Mouse (Mus musculus): ENCODE results near the gene Tprgl. TPM values are rescaled to one million over a fixed set of nuclear protein-coding genes. Genes with fewer than 3 reads are reported as not detected.
A peak's percentile ranks its signal among the peaks of the same experiment; 100 is the strongest.

The Tprgl gene
- polyA plus RNA-seq, 1 experiment from 2014 or later = 268 TPM

DNA sequence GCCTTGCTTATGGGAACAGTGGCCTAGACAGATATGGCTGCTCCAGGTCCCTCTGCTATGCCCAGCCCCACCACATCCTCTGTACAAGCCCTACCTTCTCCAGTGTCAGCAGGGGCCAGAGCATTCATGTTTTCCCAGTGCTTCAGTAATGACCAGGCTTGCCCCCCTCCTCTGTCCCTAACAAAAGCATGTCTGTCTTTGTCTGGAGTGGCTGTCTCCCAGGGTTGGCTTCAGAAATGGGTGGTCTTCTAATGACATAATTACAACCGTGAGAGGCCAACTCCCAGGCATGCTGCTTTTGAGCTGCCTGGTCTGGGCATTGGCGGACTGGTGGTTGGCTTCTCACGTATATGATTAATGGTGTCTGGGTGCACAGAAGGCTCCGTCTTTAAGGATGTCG lies 41.0 kb upstream of the Tprgl start:
- TF ChIP-seq CTCF (IDR thresholded peaks at IDR 0.05) = no peak
- TF ChIP-seq EP300 (IDR thresholded peaks at IDR 0.05) = no peak
- no peak for ATAC-seq
- H3K36me3 ChIP-seq (ENCODE audit: insufficient read depth, low read length) = no peaks in the 10 kb centered on the region
- no peaks in the 10 kb centered on the region for H3K9me3 ChIP-seq (ENCODE audit: low read length)
- no peaks in the 10 kb centered on the region for H3K4me1 ChIP-seq (ENCODE audit: insufficient read depth, low read depth, low read length)
- H3K9ac ChIP-seq (replicated peaks; ENCODE audit: low read depth) = no peak overlapping the region
- no peak overlapping the region for H3K4me2 ChIP-seq (replicated peaks; ENCODE audit: low read depth, low read length)
- no peaks in the 10 kb centered on the region for H3K27me3 ChIP-seq (replicated peaks; ENCODE audit: insufficient read depth, low read length)
- no peak overlapping the region for H3K27ac ChIP-seq (ENCODE audit: low read length)
- no peak overlapping the region for H3K4me3 ChIP-seq (ENCODE audit: low read depth, low read length)
- WGBS = 67% methylated on average over 5 of the region's 5 CpGs
- DNase-seq (ENCODE audit: low spot score) = no peak

DNA sequence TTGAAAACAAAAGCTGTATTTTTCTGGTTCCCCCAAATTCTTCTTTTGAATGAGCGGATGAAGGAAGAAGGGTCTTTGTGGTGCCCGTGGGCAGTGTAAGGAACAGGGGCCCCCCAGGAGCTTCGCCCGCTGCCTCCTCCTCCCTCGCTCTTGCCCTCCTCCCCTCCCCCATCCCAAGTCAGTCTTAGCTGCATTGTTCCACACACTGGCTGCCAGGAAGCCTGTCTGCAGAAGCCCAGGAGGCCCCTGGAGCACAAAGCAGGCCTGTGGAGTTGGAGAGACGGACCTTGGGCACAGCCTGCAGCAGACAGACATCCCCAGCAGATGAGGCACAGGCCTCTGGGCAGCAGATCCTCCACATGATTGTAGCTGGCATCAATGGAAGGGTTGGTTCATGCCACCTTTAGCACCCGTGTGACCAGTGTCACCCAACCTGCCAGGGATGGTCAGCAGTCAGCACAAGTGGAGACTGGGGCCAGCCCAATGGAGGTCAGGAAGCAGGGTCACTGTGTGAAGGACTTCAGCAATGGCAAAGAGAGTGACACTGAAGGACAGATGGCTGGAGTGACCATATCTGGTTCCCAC lies 38.0 kb upstream of the Tprgl start:
- TF ChIP-seq CTCF (IDR thresholded peaks at IDR 0.05) (no peak), EP300 (IDR thresholded peaks at IDR 0.05) (no peak)
- Histone ChIP-seq H3K27me3 (replicated peaks; ENCODE audit: insufficient read depth, low read length) (no peaks in the 10 kb centered on the region), H3K4me1 (ENCODE audit: insufficient read depth, low read depth, low read length) (no peaks in the 10 kb centered on the region), H3K36me3 (ENCODE audit: insufficient read depth, low read length) (no peaks in the 10 kb centered on the region), H3K27ac (ENCODE audit: low read length) (no peak overlapping the region), H3K9me3 (ENCODE audit: low read length) (peaks cover 3% of the 10 kb centered on the region; the same call in 1 of the 2 replicates), H3K4me3 (ENCODE audit: low read depth, low read length) (no peak overlapping the region), H3K9ac (replicated peaks; ENCODE audit: low read depth) (no peak overlapping the region), H3K4me2 (replicated peaks; ENCODE audit: low read depth, low read length) (no peak overlapping the region)
- 58% methylated on average over 7 of the region's 7 CpGs for WGBS
- DNase-seq (ENCODE audit: low spot score) (no peak), ATAC-seq (no peak)

GRCm38 (mm10) chr4:154197961-154198360 lies 37.5 kb upstream of the Tprgl start:
- no peak overlapping the region for H3K4me2 ChIP-seq (replicated peaks; ENCODE audit: low read depth, low read length)
- WGBS = 72% methylated on average over 6 of the region's 6 CpGs
- TF ChIP-seq CTCF (IDR thresholded peaks at IDR 0.05) (no peak), EP300 (IDR thresholded peaks at IDR 0.05) (no peak)
- peaks cover 3% of the 10 kb centered on the region; the same call in 1 of the 2 replicates for H3K9me3 ChIP-seq (ENCODE audit: low read length)
- no peak for DNase-seq (ENCODE audit: low spot score)
- H3K27ac ChIP-seq (ENCODE audit: low read length) = no peak overlapping the region
- no peaks in the 10 kb centered on the region for H3K4me1 ChIP-seq (ENCODE audit: insufficient read depth, low read depth, low read length)
- ATAC-seq = no peak
- no peaks in the 10 kb centered on the region for H3K27me3 ChIP-seq (replicated peaks; ENCODE audit: insufficient read depth, low read length)
- no peak overlapping the region for H3K9ac ChIP-seq (replicated peaks; ENCODE audit: low read depth)
- no peaks in the 10 kb centered on the region for H3K36me3 ChIP-seq (ENCODE audit: insufficient read depth, low read length)
- no peak overlapping the region for H3K4me3 ChIP-seq (ENCODE audit: low read depth, low read length)

- Histone ChIP-seq H3K27ac (ENCODE audit: low read length) (no peak overlapping the region), H3K4me1 (ENCODE audit: insufficient read depth, low read depth, low read length) (peaks cover 14% of the 10 kb centered on the region; the same call in 1 of the 2 replicates), H3K9ac (replicated peaks; ENCODE audit: low read depth) (no peak overlapping the region), H3K36me3 (ENCODE audit: insufficient read depth, low read length) (no peaks in the 10 kb centered on the region), H3K9me3 (ENCODE audit: low read length) (no peaks in the 10 kb centered on the region), H3K27me3 (replicated peaks; ENCODE audit: insufficient read depth, low read length) (no peaks in the 10 kb centered on the region), H3K4me3 (ENCODE audit: low read depth, low read length) (no peak overlapping the region), H3K4me2 (replicated peaks; ENCODE audit: low read depth, low read length) (no peak overlapping the region)
- 57% methylated on average over 8 of the region's 8 CpGs for WGBS
- ATAC-seq (0 out of 2 replicates have a peak, but pooled peaks have one; percentile 8), DNase-seq (ENCODE audit: low spot score) (no peak)
- TF ChIP-seq EP300 (IDR thresholded peaks at IDR 0.05) (peak; percentile 28; the same call in 1 of the 2 replicates), CTCF (IDR thresholded peaks at IDR 0.05) (no peak)
Measured at GRCm38 (mm10) chr4:154188948-154189347, 28.5 kb upstream of the Tprgl start.

DNA sequence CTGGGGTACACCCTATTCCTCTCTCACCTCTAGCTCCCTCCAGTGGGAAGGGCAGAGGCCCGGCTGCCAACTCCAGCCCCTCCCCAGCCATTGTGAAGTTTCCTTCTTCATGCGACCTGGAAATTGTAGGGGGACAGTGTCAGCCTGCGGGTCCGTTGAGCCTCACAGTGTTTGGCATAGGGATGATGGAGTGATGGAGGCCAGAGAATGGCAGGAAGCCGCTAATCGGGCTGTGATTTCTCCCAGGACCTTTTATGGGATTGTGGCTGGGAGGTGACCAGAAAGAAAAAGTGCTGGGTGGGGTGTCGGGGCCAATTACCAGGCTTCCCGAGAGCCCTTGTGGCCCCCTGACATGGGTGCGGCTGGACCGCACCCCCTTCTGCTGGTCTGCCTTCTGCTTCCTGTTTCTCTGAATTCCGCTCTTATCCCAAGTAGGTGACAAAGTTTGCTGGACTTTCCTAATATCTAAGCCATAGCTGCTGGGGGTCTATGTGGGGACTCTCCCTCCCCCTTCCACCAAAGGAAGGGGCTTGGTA lies 25.6 kb upstream of the Tprgl start:
- Histone ChIP-seq H3K27ac (ENCODE audit: low read length) (no peak overlapping the region), H3K4me2 (replicated peaks; ENCODE audit: low read depth, low read length) (no peak overlapping the region), H3K4me1 (ENCODE audit: insufficient read depth, low read depth, low read length) (peaks cover 14% of the 10 kb centered on the region; the same call in 1 of the 2 replicates), H3K9me3 (ENCODE audit: low read length) (no peaks in the 10 kb centered on the region), H3K36me3 (ENCODE audit: insufficient read depth, low read length) (no peaks in the 10 kb centered on the region), H3K27me3 (replicated peaks; ENCODE audit: insufficient read depth, low read length) (no peaks in the 10 kb centered on the region), H3K4me3 (ENCODE audit: low read depth, low read length) (no peak overlapping the region), H3K9ac (replicated peaks; ENCODE audit: low read depth) (no peak overlapping the region)
- DNase-seq (ENCODE audit: low spot score) (peak; percentile 50), ATAC-seq (peak; percentile 58)
- 50% methylated on average over 11 of the region's 11 CpGs for whole genome bisulfite sequencing
- TF ChIP-seq CTCF (IDR thresholded peaks at IDR 0.05) = peak; percentile 34
- peak; percentile 50; the same call in 1 of the 2 replicates for TF ChIP-seq EP300 (IDR thresholded peaks at IDR 0.05)

- no peaks in the 10 kb centered on the region for H3K27me3 ChIP-seq (replicated peaks; ENCODE audit: insufficient read depth, low read length)
- DNase-seq (ENCODE audit: low spot score) (peak; percentile 36), ATAC-seq (peak; percentile 19; the same call in 1 of the 2 replicates)
- TF ChIP-seq EP300 (IDR thresholded peaks at IDR 0.05) = no peak
- TF ChIP-seq CTCF (IDR thresholded peaks at IDR 0.05) = no peak
- H3K4me3 ChIP-seq (ENCODE audit: low read depth, low read length) = no peak overlapping the region
- no peak overlapping the region for H3K4me2 ChIP-seq (replicated peaks; ENCODE audit: low read depth, low read length)
- 60% methylated on average over 5 of the region's 5 CpGs for WGBS
- H3K9me3 ChIP-seq (ENCODE audit: low read length) = no peaks in the 10 kb centered on the region
- no peak overlapping the region; the same call in 1 of the 2 replicates for H3K27ac ChIP-seq (ENCODE audit: low read length)
- no peak overlapping the region for H3K9ac ChIP-seq (replicated peaks; ENCODE audit: low read depth)
- H3K4me1 ChIP-seq (ENCODE audit: insufficient read depth, low read depth, low read length) = peaks cover 14% of the 10 kb centered on the region; the same call in 1 of the 2 replicates
- H3K36me3 ChIP-seq (ENCODE audit: insufficient read depth, low read length) = no peaks in the 10 kb centered on the region
Measured at GRCm38 (mm10) chr4:154185001-154185400, 24.5 kb upstream of the Tprgl start.

All from lung, postnatal 0 days (tissue).